Mouse (Mus musculus): Measurements from ENCODE around the gene Slfn5.
"Not testable (repeated sequence)": the region's sequence is repeated elsewhere in the genome, so short reads cannot be mapped to it uniquely, and the experiment has no call there.

Slfn5 gene

DNA sequence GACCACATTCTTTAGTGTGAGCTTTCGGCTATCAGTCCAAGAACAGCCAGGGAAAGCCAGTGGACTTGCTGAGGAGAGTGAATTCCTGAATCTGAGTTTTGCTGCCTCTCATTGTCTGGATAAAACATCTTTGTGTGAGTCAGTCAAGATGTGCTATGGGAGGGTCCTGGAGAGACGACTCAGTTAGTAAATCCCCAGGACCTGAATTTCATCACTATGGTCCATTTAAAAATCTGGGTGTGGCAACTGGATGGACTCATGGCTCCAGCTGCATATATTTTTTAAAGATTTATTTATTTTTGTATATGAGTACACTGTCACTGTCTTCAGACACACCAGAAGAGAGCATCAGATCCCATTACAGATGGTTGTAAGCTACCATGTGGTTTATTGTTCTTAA lies 5.5 kb upstream of the Slfn5 start:
- DNase-seq (ENCODE audit: low spot score) = no peak

DNA sequence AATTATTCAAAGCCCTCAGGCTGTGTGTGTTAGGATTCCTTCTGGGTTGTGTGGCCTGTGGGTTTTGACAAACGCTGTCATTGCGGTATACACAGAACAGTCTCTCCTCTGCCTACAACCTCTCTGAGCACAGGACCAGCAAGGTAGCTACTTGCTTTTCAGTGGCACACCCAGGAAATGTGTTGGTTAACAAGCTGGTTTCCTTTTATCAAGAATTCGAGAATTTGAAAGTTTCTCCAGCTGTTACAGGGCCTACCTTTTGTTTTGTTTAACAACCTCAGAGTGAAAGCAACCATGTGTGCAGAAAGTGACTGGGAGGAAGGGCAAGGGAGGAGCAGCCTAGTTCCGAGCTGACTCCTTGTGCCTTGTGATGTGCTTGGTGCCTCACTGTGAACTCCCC lies 3.7 kb upstream of the Slfn5 start:
- no peak for DNase-seq (ENCODE audit: low spot score)

DNA sequence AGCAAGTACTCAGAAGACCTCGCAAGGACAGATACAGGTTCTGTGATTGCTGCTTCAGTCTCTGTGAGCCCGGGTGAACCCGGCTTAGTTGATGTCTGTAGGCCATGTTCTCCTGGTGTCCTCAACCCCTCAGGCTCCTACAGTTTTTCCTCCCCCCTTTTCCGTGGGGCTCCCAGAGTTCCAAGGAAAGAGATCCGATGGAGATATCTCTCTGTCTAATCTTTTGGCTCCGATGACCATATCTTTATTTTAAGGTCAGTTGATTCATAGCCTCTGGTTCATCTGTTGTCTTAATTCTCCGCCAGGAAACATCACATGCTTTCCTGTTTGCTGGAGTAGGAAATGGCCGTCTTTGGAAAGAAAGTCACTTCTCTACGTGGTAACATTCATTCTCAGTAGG lies 2.1 kb upstream of the Slfn5 start:
- DNase-seq (ENCODE audit: low spot score) = no peak

DNA sequence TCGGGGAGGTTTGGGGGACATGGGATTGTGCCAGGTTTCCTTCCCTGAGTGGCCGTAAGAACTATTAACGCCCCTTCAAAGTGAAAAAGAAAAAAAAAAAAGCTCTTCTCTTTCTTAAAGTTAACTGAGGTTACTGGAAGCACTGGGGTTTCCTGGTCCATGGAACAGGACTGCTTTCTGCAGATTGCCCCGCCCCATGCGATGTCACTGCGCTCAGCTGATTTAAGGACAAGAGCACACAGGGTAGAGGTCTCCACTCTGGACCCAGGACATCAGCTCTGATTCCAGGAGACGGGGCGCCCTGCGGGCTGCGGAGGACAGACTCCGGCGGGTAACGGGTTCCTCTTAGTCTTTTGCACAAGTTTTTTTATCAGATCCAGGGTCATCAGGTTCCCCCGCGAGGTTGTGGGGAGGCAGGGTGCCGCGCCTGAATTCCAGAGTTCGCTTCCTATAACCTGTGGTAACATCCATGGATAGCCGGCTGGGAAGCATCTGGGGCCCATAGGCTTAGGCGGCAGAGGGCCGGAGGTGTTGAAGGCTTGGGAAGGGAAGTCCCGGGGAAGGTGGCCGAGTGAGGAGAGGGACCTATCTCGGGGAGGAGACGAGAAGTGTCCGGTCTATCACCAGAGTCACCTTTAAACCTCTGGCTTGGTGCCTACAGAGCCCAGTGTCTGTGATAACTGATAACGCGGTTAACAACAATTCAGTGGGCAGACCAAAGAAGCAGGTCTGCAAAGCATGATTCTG lies 889 bp downstream of the Slfn5 start:
- peak; percentile 35 for DNase-seq (ENCODE audit: low spot score)

DNA sequence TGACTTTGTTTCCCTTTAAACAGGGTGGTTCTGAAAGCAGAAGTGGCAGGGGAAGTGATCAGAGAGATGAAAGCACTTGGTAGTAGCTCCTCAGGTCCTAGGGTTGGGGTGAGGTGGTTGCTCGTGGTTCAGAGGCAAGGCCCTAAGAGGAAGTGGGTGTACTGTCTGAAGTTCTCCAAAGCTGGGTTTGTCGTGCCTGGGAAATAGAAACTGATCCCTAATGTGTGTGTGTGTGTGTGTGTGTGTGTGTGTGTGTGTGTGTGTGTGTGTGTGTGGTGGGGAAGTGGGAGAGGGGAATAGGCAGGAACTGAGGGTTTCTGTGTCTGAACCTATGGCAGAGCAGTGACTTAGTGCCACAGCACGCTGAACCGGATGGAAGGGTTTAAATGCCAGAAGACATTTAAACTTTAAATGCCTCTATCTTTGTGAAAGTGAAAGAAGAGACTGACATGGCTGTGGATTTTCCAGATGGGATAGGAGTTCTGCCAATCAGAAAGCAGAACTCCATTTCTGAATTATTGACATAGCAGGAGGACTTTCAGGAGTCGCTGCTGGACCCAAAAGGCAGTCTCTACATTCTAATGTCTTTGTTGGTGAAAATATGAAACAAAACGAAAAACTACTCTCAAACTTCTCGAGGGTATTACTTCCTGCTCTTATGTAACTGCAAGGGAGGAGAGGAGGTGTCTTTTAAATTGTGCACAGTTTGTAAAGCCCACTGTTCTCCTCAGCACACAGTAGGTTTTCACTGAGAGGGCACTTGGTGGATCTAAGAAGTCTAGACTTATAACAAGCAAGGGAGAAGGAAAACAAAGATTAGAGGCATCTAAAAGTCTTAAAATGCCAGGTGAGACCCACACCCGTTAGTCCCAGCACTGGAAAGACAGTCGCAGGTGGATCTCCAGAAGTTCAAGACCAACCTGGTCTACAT lies 1.7 kb downstream of the Slfn5 start:
- no peak for DNase-seq (ENCODE audit: low spot score)

DNA sequence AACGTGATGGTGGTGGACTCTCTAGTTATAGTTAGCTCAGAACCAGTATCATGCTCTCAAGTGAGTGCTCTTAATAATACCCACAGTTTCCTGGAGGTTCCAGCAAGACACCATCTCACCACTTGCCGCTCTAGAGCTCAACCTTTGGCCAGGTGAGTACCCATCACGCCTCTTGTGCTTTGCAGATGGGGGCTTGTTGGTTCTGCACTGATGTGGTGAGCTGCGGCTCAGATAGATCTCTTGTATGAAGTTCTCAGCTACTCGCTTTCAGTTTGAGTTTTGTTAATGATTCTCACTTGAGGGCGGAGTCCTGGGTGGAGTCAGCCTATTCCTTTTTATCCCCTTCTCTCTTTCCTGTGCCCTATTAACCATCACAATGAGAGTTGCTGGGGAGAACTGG lies 3.5 kb downstream of the Slfn5 start:
- DNase-seq (ENCODE audit: low spot score) = no peak

DNA sequence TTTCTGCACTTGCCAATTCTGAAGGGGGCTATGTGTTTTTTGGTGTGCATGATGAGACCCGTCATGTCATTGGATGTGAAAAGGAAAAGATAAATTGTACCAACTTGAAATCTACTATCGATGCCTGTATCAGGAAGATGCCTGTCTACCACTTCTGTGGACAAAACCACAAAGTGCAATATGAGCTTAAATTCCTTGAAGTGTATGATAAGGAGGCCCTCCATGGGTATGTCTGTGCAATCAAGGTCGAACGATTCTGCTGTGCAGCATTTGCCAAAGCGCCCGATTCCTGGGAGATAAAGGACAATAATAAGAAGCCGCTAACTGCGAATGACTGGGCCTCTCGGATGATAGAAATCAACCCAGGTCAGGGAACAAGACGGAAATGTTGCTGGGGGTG lies 5.8 kb downstream of the Slfn5 start:
- DNase-seq (ENCODE audit: low spot score) = no peak

DNA sequence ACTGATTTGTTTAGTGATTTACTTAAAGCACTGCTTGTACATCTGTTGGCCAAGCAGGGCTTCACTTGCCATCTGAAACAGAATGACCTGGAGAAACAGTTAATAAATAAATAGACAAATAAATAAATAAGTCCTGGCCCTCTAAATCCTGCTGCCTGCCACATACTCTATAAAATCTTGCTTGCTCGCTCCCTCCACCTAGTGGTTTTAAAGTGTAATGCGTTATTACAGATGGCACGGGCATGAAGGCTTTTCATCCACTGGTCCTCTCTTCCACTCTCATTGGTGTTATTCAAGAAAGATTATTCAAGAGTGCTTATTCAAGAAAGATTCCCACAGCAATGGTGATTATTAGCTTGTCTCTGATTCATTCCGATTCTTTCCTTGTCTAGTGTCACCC lies 8.5 kb downstream of the Slfn5 start:
- DNase-seq (ENCODE audit: low spot score) = peak; percentile 17

DNA sequence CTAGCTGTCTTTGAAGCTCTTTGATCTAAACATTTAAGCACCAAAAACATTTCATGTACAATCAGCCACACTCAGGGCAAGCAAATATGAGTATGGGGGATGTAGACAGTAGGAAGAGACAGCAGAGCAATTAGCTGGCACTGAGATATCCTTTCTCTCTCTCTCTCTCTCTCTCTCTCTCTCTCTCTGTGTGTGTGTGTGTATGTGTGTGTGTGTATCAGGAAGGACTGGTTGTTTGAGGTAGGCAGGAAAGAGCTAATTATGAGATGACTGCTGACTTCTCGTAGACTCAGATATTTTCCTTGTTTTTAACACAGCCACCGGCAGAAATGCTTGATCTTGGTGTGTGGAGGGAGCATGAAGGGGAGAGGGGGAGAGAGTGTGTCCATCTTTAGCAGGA lies 10.6 kb downstream of the Slfn5 start:
- no peak for DNase-seq (ENCODE audit: low spot score)

DNA sequence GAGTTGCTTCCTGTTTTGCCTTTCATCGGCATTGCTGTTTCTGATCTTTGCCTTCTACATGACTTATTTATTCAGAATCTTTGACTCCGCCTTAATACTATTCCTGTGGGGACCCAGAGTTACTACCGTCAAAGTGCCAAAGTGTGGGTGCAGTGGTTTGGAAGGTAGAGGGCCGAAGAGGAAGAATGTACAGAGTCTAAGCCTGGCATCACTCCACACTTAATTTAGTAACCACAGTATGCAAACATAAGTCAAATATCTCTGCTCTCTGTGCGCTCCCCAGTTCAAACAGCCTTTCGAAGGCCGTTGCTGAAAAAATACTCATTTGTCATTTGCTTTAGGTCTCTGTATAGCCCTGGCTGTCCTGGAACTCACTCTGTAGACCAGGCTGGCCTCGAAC lies 11.1 kb downstream of the Slfn5 start:
- no peak for DNase-seq (ENCODE audit: low spot score)

DNA sequence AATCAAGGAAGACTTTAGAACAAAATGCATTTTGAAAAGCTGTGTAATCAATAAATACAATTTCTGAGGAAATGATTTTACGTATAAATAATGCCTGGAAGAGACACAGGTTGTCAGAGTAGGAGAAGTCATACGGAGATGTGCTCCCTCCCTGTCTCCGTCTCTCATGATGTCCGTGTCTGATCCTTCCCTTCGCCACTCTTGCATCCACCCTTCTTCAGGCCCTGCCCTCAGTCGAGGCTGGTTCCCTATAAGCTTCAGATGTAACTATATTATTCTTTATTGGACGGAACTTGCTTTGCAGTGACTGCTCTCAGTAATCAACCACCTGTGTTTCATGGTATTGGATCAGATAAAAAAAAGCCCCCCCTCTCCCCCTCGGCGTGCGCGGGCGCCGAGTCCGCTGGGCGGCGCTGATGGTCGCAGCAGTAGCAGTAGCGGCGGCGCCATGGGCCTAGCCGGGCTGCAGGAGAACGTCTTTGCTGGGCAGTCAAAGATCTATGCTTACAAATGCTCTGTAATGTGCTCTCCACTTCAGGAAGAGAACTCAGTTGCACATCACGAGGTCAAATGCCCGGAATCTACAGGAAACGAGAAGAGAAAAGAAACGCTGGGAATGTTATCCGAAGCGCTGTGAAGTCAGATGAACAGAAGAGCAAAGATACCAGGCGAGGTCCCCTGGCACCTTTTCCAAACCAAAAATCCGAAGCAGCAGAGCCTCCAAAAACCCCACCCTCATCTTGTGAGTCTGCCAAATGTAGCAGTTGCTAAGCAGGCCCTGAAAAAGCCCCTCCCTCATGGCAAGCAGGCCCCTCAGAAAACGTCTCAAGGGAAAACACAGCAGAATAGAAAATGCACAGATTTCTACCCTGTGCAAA lies 19.8 kb downstream of the Slfn5 start:
- peak; percentile 18 for DNase-seq (ENCODE audit: low spot score)

DNA sequence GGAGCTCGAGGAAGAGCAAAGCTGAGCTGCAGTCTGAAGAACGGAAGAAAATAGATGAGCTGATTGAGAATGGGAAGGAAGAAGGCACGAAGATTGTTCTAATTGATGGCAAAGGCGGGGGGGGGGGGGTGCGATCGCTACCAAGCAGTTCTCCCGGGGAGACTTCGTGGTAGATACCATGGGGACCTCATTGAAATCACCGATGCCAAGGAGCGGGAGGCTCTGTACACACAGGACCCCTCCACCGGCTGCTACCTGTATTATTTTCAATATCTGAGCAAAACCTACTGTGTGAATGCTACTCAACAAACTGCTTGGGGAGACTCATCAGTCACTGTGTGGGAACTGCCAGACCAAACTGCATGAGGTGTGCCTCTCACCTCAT lies 20.4 kb downstream of the Slfn5 start:
- DNase-seq (ENCODE audit: low spot score) = no peak

DNA sequence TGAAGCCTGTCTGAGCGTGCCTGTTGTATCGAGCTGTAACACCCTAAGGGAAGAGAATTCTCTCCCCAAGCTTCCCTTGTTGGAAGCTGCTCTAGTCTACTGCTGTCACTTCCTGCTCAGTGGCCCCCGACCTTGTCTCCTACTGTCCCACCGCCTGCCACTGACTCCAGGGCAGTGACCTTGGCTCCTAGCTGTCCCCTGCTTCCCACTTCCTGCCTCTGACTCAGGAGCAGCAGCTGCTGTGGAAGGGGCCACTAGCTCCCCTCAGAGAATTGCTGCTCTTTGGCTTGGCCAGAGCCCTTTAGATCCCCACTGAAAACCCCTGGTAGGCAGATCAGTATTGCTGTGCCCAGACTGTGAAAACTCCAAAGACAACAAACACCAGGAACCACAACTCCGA lies 22.8 kb downstream of the Slfn5 start:
- DNase-seq (ENCODE audit: low spot score) = no peak

DNA sequence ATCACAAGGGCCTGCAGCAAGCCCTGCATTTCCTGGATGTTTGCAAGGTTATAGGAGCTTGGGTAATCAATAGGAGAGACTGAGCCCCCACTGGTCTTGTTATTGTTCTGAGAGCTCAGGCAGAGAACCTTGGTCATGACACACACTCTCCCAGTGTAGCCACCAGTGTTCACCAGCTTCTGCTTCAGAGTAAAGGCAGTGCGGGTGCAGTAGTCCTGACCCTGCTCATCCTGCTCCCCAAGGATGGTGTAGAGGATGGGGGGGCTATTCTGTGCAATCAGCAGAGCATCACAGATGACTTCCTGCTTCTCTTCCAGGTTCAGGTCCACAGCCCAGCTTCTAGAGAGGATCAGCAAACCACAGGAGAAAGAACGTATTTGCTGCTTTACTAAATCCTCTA lies 31.3 kb downstream of the Slfn5 start:
- DNase-seq (ENCODE audit: low spot score) = not testable (repeated sequence)

DNA sequence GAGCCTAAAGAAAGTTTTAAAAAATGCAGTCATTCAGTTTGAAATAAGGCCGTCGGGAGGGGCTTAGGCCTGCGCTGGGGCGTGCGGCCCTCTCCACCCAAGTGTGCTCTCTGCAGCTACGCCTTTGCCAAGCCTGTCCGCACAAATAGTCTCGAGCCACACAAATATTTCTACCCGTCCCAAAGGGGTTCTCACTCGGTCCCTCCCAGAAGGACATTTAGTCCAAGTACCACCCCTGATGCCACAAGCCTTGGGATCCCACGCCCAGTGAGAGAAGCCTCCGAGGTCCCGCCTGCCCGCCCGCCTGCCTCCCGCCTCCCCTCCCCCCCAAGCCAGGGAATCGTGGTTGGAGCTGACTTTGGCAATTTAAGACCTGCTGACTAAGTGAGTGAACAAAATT lies 32.0 kb downstream of the Slfn5 start:
- DNase-seq (ENCODE audit: low spot score) = no peak

DNA sequence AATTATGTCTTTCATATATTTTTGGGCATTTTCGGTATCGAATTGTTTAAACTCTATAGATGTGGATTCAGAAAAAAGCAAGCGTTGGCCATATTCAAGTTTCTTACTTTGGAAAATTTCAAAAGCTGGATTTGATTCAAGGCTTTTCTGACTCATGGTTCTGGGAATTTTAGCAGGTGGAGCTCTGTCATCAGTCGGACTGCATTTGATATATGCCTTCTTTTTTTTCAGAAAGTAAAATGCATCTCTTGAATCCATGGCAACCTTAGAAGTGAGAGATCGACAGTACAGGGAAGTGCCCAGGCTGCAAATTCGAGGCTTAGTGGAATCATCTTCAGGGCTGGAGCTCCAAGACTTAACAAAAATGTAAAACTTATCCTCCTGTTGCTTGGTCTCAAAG lies 36.5 kb downstream of the Slfn5 start:
- no peak for DNase-seq (ENCODE audit: low spot score)

DNA sequence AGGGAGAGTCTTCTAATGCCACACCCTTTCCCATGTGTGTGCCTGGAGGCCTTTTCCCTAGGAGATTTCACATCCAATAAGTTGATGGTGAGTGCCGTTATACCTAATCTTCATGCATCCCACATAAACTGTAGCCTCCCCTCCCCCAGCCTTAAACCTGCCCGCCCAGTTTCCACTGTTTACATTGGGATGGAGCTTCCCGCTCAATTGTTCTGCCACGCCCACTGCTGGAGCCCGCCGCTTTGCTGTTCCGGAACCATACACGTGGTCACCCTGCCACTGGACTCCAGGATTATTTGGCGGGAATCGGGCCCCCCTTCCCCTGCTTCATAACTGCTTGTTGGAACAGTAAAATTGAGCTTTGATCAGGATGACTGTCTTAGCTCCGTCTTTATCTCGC lies 38.2 kb downstream of the Slfn5 start:
- peak; percentile 11 for DNase-seq (ENCODE audit: low spot score)

DNA sequence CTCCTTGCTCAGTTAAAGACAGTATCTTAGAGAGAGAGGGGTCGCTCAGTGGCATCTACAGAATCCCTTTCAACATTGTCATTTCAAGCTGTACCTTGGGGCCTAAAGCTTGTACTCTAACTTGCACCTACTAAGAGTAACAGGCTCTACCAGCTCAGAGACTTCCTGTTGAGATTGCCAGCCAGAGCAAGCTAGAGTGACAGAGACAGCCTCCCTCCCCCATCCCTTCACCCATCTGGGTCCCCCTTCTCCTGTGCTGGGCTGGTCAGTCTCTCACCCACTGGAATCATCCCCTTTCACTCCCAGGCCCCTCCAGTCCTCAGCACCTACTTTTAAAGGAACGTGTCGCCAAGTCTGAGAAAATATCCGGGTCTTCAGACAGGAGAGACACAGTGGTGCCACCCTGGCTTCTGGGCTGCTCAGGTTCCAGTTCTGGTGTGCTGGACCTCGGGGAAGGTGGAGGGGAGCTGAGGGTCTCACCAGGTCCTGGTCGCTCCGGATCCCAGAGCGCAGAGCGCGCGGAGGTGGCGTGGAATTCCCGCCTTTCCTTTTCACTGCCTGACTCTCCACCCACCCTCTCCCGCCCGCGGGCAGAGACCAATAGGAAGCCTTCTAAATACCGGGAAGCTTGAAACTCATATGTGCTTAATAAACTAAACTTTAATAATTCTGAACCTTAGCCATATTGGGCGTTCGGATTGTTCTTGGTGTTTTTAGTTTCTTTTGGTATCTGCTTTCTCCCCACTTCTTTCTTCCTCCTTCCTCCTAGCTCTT lies 39.6 kb downstream of the Slfn5 start:
- peak; percentile 17 for DNase-seq (ENCODE audit: low spot score)

DNA sequence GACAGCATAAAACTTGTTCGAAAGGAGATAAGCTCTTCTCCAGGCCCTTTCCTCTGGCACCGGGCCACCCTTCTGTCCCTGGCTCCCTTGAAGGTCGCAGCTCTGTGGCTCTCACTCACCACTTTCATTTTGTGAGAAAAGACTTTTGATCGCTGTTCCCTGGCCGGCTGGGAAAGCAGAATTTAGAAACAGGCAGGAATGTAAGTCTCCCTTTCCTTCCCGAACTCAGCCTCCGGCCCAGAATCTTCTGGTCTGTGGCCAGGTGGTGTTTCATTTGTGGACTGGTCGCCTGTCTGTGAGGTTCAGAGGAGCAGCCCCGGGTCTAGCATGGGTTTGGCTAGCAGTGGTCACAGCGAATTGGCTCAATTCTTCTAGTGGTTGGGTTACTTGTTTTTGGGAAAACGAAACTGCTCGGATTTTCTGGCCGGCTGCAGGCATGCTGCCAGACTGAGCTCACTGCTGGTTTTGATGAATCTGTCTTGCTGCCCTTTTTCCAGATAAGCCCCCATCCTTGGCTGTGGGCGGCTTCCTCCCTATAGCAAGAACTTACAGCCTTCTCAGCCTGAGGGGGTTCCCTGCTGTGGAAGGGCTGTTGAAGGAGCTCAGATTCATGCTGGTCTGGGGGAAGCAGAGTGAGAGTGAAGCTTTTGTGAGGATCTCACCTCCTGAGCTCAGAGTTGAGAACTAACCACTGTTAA lies 40.5 kb downstream of the Slfn5 start, which contains the start of gene Slfn9:
TSS of gene Slfn9 (minus strand) at position 362 of the 698 bp plus-strand sequence.
- peak; percentile 16 for DNase-seq (ENCODE audit: low spot score)

DNA sequence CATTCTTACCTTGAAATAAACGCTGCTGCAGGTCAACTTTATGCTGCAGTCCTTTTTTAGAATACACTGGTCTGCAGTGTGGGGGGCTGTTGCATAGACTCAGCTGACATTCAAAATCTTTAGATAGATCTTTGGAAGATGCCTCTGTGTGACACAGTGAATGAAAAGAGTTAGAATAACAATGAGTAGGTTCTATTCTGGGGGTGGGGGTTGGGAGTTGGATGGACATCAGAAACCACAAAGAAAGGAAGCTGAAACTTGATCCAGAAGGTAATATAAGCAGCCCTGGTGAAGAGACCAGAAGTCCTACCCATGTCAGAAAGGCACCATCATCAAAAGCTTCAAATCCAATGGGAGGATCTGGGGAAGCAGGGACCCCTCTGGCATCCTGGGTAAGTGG lies 62.2 kb downstream of the Slfn5 start:
- no peak for DNase-seq (ENCODE audit: low spot score)

All from urinary bladder, postnatal 25 days (tissue).